Mouse (Mus musculus): Measurements from ENCODE around the gene Erlin1. TPM values are rescaled to one million over a fixed set of nuclear protein-coding genes. Genes with fewer than 3 reads are reported as not detected.
A peak's percentile ranks its signal among the peaks of the same experiment; 100 is the strongest.

The Erlin1 gene
- polyA plus RNA-seq, 1 experiment from 2014 or later, result 38.9 TPM

DNA sequence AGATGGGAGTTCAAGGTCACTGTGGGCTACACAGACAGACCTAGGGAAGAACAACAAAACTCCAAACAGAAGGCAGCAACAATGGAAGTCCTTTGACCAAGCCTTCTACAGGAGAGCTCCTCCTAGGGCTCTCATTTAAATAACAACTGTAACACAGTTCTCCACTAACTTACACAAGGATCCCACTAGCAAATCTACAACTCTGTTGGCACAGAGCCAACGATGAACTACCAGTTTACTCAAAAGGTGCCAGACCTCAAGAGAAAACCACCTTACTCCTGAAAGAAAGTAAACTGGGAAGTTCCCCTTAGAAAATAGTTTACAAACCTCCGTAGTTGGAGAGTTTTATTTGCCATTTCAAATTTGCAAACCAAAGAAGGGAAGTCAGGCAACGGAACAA lies 20.3 kb downstream of the Erlin1 start:
- Histone ChIP-seq H3K4me2 (replicated peaks; ENCODE audit: low read depth, low read length) (no peak overlapping the region), H3K9me3 (ENCODE audit: control insufficient read depth, low read depth, low read length) (no peaks in the 10 kb centered on the region), H3K36me3 (ENCODE audit: control insufficient read depth, insufficient read depth, low read length) (peaks cover 4% of the 10 kb centered on the region), H3K4me1 (ENCODE audit: control insufficient read depth, insufficient read depth, low read length) (no peaks in the 10 kb centered on the region), H3K4me3 (ENCODE audit: low read depth, low read length) (no peak overlapping the region), H3K27me3 (ENCODE audit: control insufficient read depth, insufficient read depth, low read length) (no peaks in the 10 kb centered on the region), H3K27ac (ENCODE audit: low read length) (no peak overlapping the region), H3K9ac (replicated peaks; ENCODE audit: low read depth, low read length) (no peak overlapping the region)
- WGBS, result 64% methylated on average over 3 of the region's 3 CpGs
- no peak for ATAC-seq (ENCODE audit: insufficient number of reproducible peaks, insufficient read depth, low FRiP score, low read depth)

GRCm38 (mm10) chr19:44045847-44046246 lies 23.7 kb downstream of the Erlin1 start:
- no peak overlapping the region for H3K4me3 ChIP-seq (ENCODE audit: low read depth, low read length)
- no peak overlapping the region for H3K4me2 ChIP-seq (replicated peaks; ENCODE audit: low read depth, low read length)
- WGBS, result 82% methylated on average over 3 of the region's 3 CpGs
- no peaks in the 10 kb centered on the region for H3K27me3 ChIP-seq (ENCODE audit: control insufficient read depth, insufficient read depth, low read length)
- H3K9ac ChIP-seq (replicated peaks; ENCODE audit: low read depth, low read length), result no peak overlapping the region
- H3K4me1 ChIP-seq (ENCODE audit: control insufficient read depth, insufficient read depth, low read length), result no peaks in the 10 kb centered on the region
- no peaks in the 10 kb centered on the region for H3K9me3 ChIP-seq (ENCODE audit: control insufficient read depth, low read depth, low read length)
- H3K36me3 ChIP-seq (ENCODE audit: control insufficient read depth, insufficient read depth, low read length), result peaks cover 4% of the 10 kb centered on the region
- no peak overlapping the region for H3K27ac ChIP-seq (ENCODE audit: low read length)
- ATAC-seq (ENCODE audit: insufficient number of reproducible peaks, insufficient read depth, low FRiP score, low read depth), result no peak

GRCm38 (mm10) chr19:44042121-44042520 lies 27.5 kb downstream of the Erlin1 start:
- ATAC-seq (ENCODE audit: insufficient number of reproducible peaks, insufficient read depth, low FRiP score, low read depth), result no peak
- peaks cover 25% of the 10 kb centered on the region for H3K36me3 ChIP-seq (ENCODE audit: control insufficient read depth, insufficient read depth, low read length)
- H3K27me3 ChIP-seq (ENCODE audit: control insufficient read depth, insufficient read depth, low read length), result no peaks in the 10 kb centered on the region
- no peak overlapping the region for H3K9ac ChIP-seq (replicated peaks; ENCODE audit: low read depth, low read length)
- no peaks in the 10 kb centered on the region for H3K4me1 ChIP-seq (ENCODE audit: control insufficient read depth, insufficient read depth, low read length)
- H3K4me2 ChIP-seq (replicated peaks; ENCODE audit: low read depth, low read length), result no peak overlapping the region
- H3K9me3 ChIP-seq (ENCODE audit: control insufficient read depth, low read depth, low read length), result no peaks in the 10 kb centered on the region
- no peak overlapping the region for H3K27ac ChIP-seq (ENCODE audit: low read length)
- no peak overlapping the region for H3K4me3 ChIP-seq (ENCODE audit: low read depth, low read length)
- WGBS, result 88% methylated on average over 5 of the region's 5 CpGs

- peaks cover 9% of the 10 kb centered on the region for H3K36me3 ChIP-seq (ENCODE audit: control insufficient read depth, insufficient read depth, low read length)
- H3K4me2 ChIP-seq (replicated peaks; ENCODE audit: low read depth, low read length), result no peak overlapping the region
- H3K27me3 ChIP-seq (ENCODE audit: control insufficient read depth, insufficient read depth, low read length), result no peaks in the 10 kb centered on the region
- no peaks in the 10 kb centered on the region for H3K4me1 ChIP-seq (ENCODE audit: control insufficient read depth, insufficient read depth, low read length)
- H3K9me3 ChIP-seq (ENCODE audit: control insufficient read depth, low read depth, low read length), result no peaks in the 10 kb centered on the region
- 91% methylated on average over 5 of the region's 5 CpGs for WGBS
- no peak overlapping the region for H3K4me3 ChIP-seq (ENCODE audit: low read depth, low read length)
- H3K9ac ChIP-seq (replicated peaks; ENCODE audit: low read depth, low read length), result no peak overlapping the region
- no peak for ATAC-seq (ENCODE audit: insufficient number of reproducible peaks, insufficient read depth, low FRiP score, low read depth)
- no peak overlapping the region for H3K27ac ChIP-seq (ENCODE audit: low read length)
Measured at GRCm38 (mm10) chr19:44033396-44033795, 36.2 kb downstream of the Erlin1 start.

GRCm38 (mm10) chr19:44032046-44032744 lies 37.4 kb downstream of the Erlin1 start:
- Histone ChIP-seq H3K4me3 (ENCODE audit: low read depth, low read length) (no peak overlapping the region), H3K9ac (replicated peaks; ENCODE audit: low read depth, low read length) (no peak overlapping the region), H3K27me3 (ENCODE audit: control insufficient read depth, insufficient read depth, low read length) (no peaks in the 10 kb centered on the region), H3K4me2 (replicated peaks; ENCODE audit: low read depth, low read length) (no peak overlapping the region), H3K27ac (ENCODE audit: low read length) (no peak overlapping the region), H3K36me3 (ENCODE audit: control insufficient read depth, insufficient read depth, low read length) (no peaks in the 10 kb centered on the region; the same call in 1 of the 2 replicates), H3K4me1 (ENCODE audit: control insufficient read depth, insufficient read depth, low read length) (no peaks in the 10 kb centered on the region), H3K9me3 (ENCODE audit: control insufficient read depth, low read depth, low read length) (no peaks in the 10 kb centered on the region)
- 86% methylated on average over 11 of the region's 11 CpGs for WGBS
- ATAC-seq (ENCODE audit: insufficient number of reproducible peaks, insufficient read depth, low FRiP score, low read depth), result no peak

- 82% methylated on average over 5 of the region's 5 CpGs for WGBS
- Histone ChIP-seq H3K4me3 (ENCODE audit: low read depth, low read length) (no peak overlapping the region), H3K36me3 (ENCODE audit: control insufficient read depth, insufficient read depth, low read length) (no peaks in the 10 kb centered on the region), H3K27me3 (ENCODE audit: control insufficient read depth, insufficient read depth, low read length) (no peaks in the 10 kb centered on the region), H3K9ac (replicated peaks; ENCODE audit: low read depth, low read length) (no peak overlapping the region), H3K27ac (ENCODE audit: low read length) (no peak overlapping the region), H3K4me1 (ENCODE audit: control insufficient read depth, insufficient read depth, low read length) (no peaks in the 10 kb centered on the region), H3K4me2 (replicated peaks; ENCODE audit: low read depth, low read length) (no peak overlapping the region), H3K9me3 (ENCODE audit: control insufficient read depth, low read depth, low read length) (no peaks in the 10 kb centered on the region)
- peak; percentile 71; the same call in 1 of the 2 replicates for ATAC-seq (ENCODE audit: insufficient number of reproducible peaks, insufficient read depth, low FRiP score, low read depth)
Measured at GRCm38 (mm10) chr19:44030024-44030423, 39.6 kb downstream of the Erlin1 start.

GRCm38 (mm10) chr19:44028972-44029371 lies 40.6 kb downstream of the Erlin1 start, which contains the start of gene Cyp2c23:
Cyp2c23 (minus strand) TSS chr19:44029208.
- no peak within 1 kb of the TSS for H3K4me3 ChIP-seq (ENCODE audit: low read depth, low read length)
- WGBS, result 64% methylated on average over 8 of the region's 8 CpGs

GRCm38 (mm10) chr19:44026956-44027530 lies 42.5 kb downstream of the Erlin1 start:
- no peak for ATAC-seq (ENCODE audit: insufficient number of reproducible peaks, insufficient read depth, low FRiP score, low read depth)
- H3K27ac ChIP-seq (ENCODE audit: low read length), result no peak overlapping the region
- H3K36me3 ChIP-seq (ENCODE audit: control insufficient read depth, insufficient read depth, low read length), result no peaks in the 10 kb centered on the region
- H3K4me3 ChIP-seq (ENCODE audit: low read depth, low read length), result no peak overlapping the region
- no peaks in the 10 kb centered on the region for H3K27me3 ChIP-seq (ENCODE audit: control insufficient read depth, insufficient read depth, low read length)
- no peaks in the 10 kb centered on the region for H3K4me1 ChIP-seq (ENCODE audit: control insufficient read depth, insufficient read depth, low read length)
- H3K4me2 ChIP-seq (replicated peaks; ENCODE audit: low read depth, low read length), result no peak overlapping the region
- WGBS, result 61% methylated on average over 8 of the region's 8 CpGs
- H3K9ac ChIP-seq (replicated peaks; ENCODE audit: low read depth, low read length), result no peak overlapping the region
- H3K9me3 ChIP-seq (ENCODE audit: control insufficient read depth, low read depth, low read length), result no peaks in the 10 kb centered on the region

More at GRCm38 (mm10) chr19:44028972-44029371, 40.6 kb downstream of the Erlin1 start, which contains the start of gene Cyp2c23:
- H3K9me3 ChIP-seq (ENCODE audit: control insufficient read depth, low read depth, low read length), result no peaks in the 10 kb centered on the region
- no peak within 1 kb of the TSS for H3K9ac ChIP-seq (replicated peaks; ENCODE audit: low read depth, low read length)
- no peak within 1 kb of the TSS for H3K4me2 ChIP-seq (replicated peaks; ENCODE audit: low read depth, low read length)
- no peak within 1 kb of the TSS for H3K27ac ChIP-seq (ENCODE audit: low read length)
- ATAC-seq (ENCODE audit: insufficient number of reproducible peaks, insufficient read depth, low FRiP score, low read depth), result no peak
- no peaks in the 10 kb centered on the region for H3K27me3 ChIP-seq (ENCODE audit: control insufficient read depth, insufficient read depth, low read length)
- H3K36me3 ChIP-seq (ENCODE audit: control insufficient read depth, insufficient read depth, low read length), result no peaks in the 10 kb centered on the region
- no peaks in the 10 kb centered on the region for H3K4me1 ChIP-seq (ENCODE audit: control insufficient read depth, insufficient read depth, low read length)

Data from stomach, embryonic 14.5 days (tissue).